Mouse (Mus musculus): Measurements from ENCODE around the gene Olfr654.

Olfr654 gene

DNA sequence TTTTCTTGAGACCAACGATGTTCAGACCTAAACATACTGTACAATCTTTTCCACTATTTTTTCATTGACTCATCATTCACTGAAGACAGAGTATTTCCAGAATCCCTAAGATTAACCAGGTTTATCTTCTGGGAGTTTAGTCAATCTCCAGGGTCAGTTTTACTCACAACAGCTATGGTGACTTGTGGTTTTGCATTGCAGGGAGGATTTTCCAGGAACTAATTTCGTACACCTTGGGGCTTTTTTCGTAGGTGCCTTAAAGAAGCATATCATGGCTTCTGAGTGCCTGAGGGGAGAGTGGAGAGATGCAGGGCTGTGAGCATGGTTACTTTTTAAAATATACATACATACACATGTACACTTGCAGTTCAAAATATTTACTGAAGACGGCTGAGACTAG lies at the start of gene Olfr654:
TSS of gene Olfr654 (plus strand) at position 301 of the 400 bp plus-strand sequence.
- no peak for DNase-seq (ENCODE audit: low spot score)

DNA sequence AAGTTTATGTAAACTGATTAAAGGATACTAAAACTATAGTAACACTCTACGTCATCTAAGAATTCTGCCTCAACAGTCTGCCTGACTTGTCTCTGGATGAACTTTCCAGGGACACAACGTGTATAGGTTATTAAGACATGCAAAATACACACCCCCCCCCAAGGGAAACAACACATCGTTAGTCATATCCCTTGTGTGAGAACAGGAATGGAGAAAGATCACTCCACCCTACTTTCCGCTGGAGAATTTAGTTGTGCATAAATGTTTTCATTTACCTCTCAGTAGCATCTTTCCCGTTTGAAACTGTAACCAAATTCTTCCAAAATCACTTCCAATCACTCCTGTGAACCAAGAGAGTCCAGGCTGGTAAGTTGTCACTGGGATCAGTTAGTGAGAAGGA lies 37.0 kb upstream of the Olfr654 start, which contains the start of gene Olfr651:
TSS of gene Olfr651 (plus strand) at position 301 of the 400 bp plus-strand sequence.
- DNase-seq (ENCODE audit: low spot score), result no peak

DNA sequence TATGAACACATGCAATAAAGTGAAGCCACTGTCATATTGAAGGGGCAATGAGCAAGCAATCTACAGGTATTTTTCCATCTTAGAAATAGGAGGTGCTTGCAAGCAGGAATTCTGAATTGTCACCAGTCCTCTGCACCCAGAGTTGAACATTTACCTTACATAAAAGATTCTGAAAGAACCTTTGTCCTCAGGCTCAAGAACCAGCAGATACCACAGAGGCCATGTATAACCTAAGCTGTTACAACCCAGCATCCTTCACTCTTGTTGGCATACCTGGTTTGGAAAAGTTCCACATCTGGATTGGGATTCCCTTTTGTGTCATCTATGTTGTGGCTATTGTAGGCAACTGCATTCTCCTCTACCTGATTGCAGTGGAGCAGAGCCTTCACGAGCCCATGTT lies 34.1 kb upstream of the Olfr654 start:
- DNase-seq (ENCODE audit: low spot score), result no peak

DNA sequence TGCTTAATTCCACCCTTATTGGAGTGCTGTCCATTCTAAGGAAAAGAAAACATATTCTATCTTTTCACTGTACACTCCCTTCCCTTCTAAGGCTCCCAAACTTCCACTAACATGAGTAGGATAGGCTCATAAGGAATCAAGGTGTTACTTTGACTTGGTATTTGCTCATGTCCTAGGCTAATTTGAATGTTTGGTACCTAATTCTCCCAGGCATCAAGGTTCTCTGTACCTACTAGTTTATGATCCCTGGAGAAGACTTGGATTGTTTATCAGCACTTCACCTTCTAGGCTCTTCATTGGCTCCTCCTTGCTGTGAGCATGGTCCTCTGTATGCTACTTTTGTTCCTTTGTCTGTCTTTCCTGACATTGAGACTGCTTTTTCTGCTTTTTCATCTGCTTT lies 26.2 kb upstream of the Olfr654 start, which contains the start of gene Olfr652:
TSS of gene Olfr652 (plus strand) at position 301 of the 400 bp plus-strand sequence.
- DNase-seq (ENCODE audit: low spot score), result no peak

DNA sequence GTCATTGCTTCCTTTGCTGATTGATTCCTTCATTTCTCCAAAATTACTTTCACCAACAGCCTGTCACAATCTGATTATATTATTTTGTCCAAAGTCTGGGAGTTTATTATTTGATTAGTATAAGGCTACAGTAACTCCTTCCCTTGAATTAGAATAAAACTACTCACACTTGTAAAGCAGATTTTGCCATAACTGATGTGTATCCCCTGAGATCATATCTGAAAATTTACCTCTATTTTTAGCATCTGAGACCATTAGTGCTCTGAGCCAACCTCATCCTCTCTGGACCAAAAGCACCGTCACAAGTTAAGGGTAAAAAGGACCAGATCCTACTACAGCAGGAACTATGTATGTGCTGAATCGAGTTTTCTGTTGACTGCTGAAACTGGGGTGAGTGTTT lies 9.8 kb upstream of the Olfr654 start, which contains the start of gene Olfr653:
TSS of gene Olfr653 (plus strand) at position 301 of the 400 bp plus-strand sequence.
- DNase-seq (ENCODE audit: low spot score), result no peak

DNA sequence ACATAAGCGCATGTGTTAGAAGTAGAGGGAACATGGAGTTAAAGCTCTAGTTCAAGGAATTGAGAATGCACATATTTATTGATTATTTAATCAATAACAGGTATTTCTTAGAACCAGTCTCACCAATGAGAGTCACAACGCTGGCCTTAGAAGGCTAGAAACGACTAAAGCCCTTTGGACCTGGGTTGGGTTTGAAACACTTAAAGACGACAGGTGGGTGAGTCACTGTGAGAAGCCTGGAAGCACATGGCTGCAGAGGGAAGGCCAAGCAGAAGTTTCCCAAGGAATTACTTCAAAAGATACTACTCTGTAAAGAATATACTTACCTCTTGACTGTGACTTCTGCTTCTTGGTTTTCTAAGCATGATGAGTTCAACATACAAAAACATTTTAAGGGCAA lies 6.0 kb upstream of the Olfr654 start:
- DNase-seq (ENCODE audit: low spot score), result no peak

DNA sequence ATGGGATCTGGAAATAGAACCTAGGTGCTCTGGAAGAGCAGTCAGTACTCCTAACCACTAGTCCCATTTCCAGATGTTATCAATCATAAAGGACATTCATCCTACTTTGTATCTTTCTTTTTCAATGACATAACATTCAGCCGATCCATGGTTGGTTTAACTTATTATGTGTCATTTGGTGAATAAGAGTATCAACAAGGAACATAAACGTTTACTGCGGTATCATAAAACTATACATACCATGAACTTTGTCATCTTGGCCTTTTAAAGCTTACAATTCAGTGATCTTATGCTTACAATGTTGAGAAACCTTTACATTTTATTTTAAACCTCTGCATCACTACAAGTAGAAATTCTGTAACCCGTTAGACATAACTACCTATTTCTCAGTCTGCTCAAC lies 5.4 kb upstream of the Olfr654 start:
- no peak for DNase-seq (ENCODE audit: low spot score)

DNA sequence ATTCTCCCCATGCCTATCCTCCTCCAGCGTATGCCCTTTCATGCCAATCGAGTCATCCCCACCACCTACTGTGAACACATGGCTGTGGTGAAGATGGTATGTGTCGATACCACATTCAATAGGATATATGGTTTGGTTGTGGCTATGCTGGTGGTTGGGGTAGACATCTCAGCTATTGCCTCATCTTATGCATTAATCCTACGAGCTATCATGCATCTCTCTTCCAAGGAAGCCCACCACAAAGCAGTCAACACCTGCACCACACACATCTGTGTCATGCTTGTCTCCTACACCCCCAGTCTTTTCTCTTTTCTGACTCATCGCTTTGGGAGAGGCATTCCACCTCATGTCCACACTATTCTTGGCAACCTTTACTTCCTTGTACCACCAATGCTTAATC lies 1.4 kb downstream of the Olfr654 start:
- no peak for DNase-seq (ENCODE audit: low spot score)

DNA sequence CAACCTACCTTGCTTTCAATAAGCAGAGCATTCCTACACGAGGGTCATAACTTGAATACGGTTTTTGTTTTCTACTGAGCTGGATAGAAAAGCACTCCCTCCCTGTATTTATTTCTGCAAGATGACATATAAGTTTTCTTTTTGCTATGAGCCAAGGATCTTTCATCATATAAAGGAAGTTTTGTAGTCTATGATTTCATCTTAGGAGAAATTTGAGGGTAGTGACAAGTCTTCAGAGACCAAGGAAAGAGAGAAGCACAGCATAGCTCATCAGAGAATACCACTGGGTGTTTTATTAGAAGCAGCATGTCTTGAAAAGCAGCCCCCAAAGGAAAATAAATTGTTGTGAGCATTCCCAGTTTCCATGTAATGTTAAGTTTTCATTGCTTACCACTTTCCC lies 14.9 kb downstream of the Olfr654 start, which contains the start of gene Olfr655:
TSS of gene Olfr655 (minus strand) at position 101 of the 400 bp plus-strand sequence.
- no peak for DNase-seq (ENCODE audit: low spot score)

DNA sequence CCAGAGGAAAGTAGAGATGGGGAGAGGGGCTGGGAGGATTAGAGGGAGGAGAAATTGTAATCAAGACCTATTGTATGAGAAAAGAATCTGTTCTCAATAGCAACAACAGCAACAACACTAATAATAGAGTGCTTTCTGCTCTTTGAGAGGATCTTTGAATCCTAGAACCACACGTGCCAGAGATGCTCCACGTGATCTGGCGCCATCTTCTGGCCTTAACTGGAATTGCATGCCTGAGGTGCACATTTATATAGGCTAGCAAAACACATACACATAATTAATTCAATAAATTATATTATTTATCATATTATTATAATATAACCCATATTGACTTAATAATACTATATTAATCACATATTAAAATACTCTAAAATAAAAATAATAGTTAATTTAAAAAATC lies 16.3 kb downstream of the Olfr654 start:
- DNase-seq (ENCODE audit: low spot score), result no peak

DNA sequence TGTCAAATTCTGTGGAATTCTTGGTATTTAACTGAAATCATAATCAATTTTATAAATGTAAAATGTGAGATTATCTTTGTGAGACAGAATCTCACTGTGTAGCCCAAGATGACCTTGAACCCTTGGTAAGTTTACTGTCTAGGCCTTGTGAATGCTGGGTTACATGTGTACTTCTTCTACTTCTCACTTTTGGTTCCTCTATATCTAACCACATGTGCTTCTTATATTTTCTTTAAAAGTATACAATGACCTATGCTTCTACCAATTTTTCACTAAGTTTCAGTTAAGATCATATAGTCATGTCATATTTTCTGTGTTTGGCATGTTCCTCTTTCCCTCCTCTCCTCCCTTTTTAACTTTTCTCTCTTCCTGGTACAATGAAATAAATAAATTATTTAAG lies 17.9 kb downstream of the Olfr654 start:
- DNase-seq (ENCODE audit: low spot score), result no peak

DNA sequence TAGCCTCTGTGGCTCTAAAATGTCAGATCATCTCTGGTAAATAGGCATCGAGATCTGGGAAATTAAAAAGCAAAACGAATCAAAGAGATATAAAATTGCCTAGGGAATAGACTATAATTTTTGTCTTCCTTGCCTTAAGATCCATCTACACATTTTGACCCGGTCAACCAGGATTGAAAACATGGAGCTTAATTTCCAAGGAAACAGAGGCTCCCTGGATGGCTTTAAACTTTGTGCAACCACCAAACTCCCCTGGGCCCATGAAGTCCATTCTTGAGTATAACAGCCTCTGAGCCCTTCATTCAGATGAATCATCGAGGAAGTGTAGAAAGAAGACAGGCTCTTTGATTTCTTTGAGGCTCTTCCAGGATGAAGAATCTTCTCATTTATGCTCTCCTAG lies 26.8 kb downstream of the Olfr654 start, which contains the start of gene Olfr656:
TSS of gene Olfr656 (plus strand) at position 301 of the 400 bp plus-strand sequence.
- DNase-seq (ENCODE audit: low spot score), result no peak

DNA sequence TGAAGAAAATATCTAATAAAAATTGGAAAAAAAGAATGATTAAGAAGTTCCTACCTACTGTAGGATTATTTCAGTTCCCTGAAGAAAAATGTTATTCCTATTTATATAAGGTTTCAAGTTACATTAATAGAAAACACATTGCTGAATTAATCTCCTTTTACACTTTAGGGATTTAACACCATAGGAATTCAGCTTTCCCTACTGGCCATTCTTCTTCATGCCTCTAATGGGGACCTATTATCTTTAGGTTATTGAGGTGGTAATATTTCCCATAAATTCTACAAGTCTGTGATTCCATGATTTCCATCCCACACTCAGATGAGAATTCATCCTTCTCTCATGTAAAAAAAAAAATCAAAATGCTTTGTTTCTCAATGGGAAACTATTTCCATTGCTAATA lies 37.7 kb downstream of the Olfr654 start, which contains the start of gene Olfr657:
TSS of gene Olfr657 (plus strand) at position 301 of the 400 bp plus-strand sequence.
- DNase-seq (ENCODE audit: low spot score), result no peak

Measured in left cerebral cortex, adult 11 months (tissue).